Mouse (Mus musculus): ENCODE results near the gene Gm17334. TPM values are rescaled to one million over a fixed set of nuclear protein-coding genes. Genes with fewer than 3 reads are reported as not detected.

Gene Gm17334
- polyA plus RNA-seq, 1 experiment from 2014 or later: 0.19 TPM

DNA sequence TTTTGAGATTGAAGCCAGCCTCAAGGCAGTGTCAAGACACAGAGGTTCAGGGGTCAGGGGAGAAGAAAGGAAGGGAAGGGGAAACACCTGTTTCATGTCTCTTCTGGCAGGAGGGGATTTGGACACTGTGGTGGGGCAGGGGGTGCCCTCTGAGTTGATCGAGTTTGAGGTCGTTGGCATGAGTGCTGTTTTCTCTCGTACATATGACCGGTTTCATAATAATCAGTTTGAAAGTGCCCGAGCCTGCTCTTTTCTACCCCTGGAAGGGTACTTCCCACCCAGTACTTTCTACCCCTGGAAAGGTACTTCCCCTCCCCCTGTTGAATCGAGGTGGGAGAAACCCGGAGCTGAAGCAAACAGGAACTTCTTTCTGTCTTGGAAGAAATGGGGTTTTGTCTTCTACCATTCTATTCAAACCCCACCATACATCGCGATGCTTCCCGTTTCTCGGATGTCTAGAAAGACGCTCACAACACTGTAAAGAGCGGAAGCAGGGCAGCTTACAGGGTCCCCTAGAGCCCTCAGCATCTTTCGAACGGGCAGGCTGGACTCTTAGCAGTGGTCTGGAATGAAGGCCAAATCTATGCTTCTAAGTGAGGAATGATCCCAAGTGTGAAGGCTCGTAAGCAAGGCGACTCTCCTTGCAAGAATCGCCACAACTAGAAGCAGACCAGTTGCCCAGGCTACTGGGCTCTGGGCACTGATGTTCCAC is 37.9 kb downstream of the Gm17334 start:
- no peak for ATAC-seq (ENCODE audit: low read depth)
- Histone ChIP-seq H3K4me2 (ENCODE audit: low read depth, low read length) (0 out of 2 replicates have a peak overlapping the region, but pooled peaks have one; percentile 34), H3K9ac (ENCODE audit: low read depth, low read length) (no peak overlapping the region), H3K4me1 (ENCODE audit: control insufficient read depth, low read depth, low read length) (no peaks in the 10 kb centered on the region), H3K27me3 (ENCODE audit: control insufficient read depth, insufficient read depth, low read depth, low read length) (no peaks in the 10 kb centered on the region), H3K4me3 (ENCODE audit: low read depth, low read length) (no peak overlapping the region), H3K36me3 (ENCODE audit: control insufficient read depth, insufficient read depth) (no peaks in the 10 kb centered on the region), H3K9me3 (replicated peaks; ENCODE audit: control insufficient read depth, low read length) (no peaks in the 10 kb centered on the region), H3K27ac (ENCODE audit: low read length) (no peak overlapping the region)
- WGBS (ENCODE audit: insufficient replicate concordance): 48% methylated on average over 18 of the region's 18 CpGs

DNA sequence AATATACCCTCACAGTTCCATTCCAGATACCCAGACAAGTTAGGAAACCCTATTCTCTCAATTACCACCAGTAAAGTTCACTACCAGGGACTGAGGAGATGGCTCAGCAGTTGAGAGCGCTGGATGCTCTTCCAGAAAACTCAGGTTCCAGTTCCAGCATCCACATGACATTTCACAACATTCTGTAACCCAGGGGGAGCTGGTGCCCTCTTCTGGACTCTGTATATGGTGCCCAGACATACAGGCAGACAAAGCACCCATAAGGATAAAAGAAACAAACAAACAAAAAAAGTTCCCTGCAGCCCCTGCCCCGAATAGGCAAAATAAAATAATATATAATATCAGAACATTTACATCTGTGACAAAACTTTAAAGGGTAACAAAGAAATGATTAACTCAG is 38.6 kb downstream of the Gm17334 start:
- ATAC-seq (ENCODE audit: low read depth): no peak
- WGBS (ENCODE audit: insufficient replicate concordance): 58% methylated on average over 2 of the region's 2 CpGs
- no peak overlapping the region for H3K4me3 ChIP-seq (ENCODE audit: low read depth, low read length)
- H3K36me3 ChIP-seq (ENCODE audit: control insufficient read depth, insufficient read depth): no peaks in the 10 kb centered on the region
- no peaks in the 10 kb centered on the region for H3K4me1 ChIP-seq (ENCODE audit: control insufficient read depth, low read depth, low read length)
- no peaks in the 10 kb centered on the region for H3K9me3 ChIP-seq (replicated peaks; ENCODE audit: control insufficient read depth, low read length)
- no peak overlapping the region for H3K27ac ChIP-seq (ENCODE audit: low read length)
- no peak overlapping the region for H3K4me2 ChIP-seq (ENCODE audit: low read depth, low read length)
- H3K27me3 ChIP-seq (ENCODE audit: control insufficient read depth, insufficient read depth, low read depth, low read length): no peaks in the 10 kb centered on the region
- no peak overlapping the region for H3K9ac ChIP-seq (ENCODE audit: low read depth, low read length)

DNA sequence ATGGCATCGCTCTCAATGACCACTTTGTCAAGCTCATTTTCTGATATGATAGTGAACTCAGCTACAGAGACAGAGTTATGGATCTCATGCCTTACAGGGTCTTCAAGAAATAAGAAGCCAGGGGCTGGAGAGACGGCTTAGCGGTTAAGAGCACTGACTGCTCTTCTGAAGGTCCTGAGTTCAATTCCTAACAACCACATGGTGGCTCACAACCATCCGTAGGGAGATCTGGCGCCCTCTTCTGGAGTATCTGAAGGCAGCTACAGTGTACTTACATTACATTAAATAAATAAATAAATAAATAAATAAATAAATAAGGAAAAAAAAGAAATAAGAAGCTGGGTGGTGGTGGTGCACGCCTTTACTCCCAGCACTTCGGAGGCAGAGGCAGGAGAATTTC is 39.2 kb downstream of the Gm17334 start:
- Histone ChIP-seq H3K4me1 (ENCODE audit: control insufficient read depth, low read depth, low read length) (no peaks in the 10 kb centered on the region), H3K27ac (ENCODE audit: low read length) (no peak overlapping the region), H3K9ac (ENCODE audit: low read depth, low read length) (no peak overlapping the region), H3K4me2 (ENCODE audit: low read depth, low read length) (no peak overlapping the region), H3K27me3 (ENCODE audit: control insufficient read depth, insufficient read depth, low read depth, low read length) (no peaks in the 10 kb centered on the region), H3K36me3 (ENCODE audit: control insufficient read depth, insufficient read depth) (no peaks in the 10 kb centered on the region), H3K4me3 (ENCODE audit: low read depth, low read length) (no peak overlapping the region), H3K9me3 (replicated peaks; ENCODE audit: control insufficient read depth, low read length) (no peaks in the 10 kb centered on the region)
- WGBS (ENCODE audit: insufficient replicate concordance): 76% methylated on average over 7 of the region's 7 CpGs
- no peak for ATAC-seq (ENCODE audit: low read depth)

DNA sequence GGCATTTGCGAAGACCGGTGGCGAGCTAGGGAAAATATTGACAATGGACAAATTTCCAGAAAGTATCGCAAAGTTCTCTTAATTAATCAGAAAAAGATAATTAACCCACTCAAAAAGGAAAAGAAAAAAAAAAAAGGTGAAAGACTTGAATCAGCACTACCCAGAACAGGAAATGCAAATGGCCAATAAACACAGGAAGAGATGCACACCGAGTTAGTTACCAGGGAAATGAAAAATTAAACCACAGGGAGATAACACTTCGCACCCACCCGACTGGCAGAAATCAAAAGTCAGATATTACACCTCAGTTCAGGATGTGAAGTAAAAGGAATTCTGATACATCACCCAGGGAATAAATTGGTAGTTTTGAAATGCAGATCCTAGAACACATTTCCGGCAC is 40.7 kb downstream of the Gm17334 start:
- 48% methylated on average over 8 of the region's 8 CpGs for WGBS (ENCODE audit: insufficient replicate concordance)

DNA sequence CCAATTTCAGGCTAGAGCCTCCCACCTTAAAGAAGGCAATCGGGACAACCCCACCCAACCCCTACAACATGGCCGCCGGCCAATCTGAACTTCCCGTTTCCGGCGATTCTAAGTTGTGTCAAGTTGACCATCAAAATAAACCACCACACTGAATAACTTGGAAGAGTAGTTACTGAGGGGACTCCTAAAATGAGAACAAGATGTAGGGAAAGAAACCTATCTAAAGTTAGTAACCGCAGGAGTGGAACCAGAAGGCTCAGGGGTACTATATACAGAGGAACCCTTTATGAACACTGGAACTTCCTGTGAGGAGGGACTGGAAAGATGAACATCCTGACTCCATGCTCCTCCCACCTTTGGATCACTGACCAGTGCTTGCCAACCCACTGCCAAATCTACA is 41.5 kb downstream of the Gm17334 start:
- no peak overlapping the region for H3K9ac ChIP-seq (ENCODE audit: low read depth, low read length)
- H3K36me3 ChIP-seq (ENCODE audit: control insufficient read depth, insufficient read depth): no peaks in the 10 kb centered on the region

More for the DNA sequence above, 40.7 kb downstream of the Gm17334 start:
- Histone ChIP-seq H3K36me3 (ENCODE audit: control insufficient read depth, insufficient read depth) (no peaks in the 10 kb centered on the region), H3K4me2 (ENCODE audit: low read depth, low read length) (no peak overlapping the region), H3K9me3 (replicated peaks; ENCODE audit: control insufficient read depth, low read length) (no peaks in the 10 kb centered on the region), H3K27ac (ENCODE audit: low read length) (no peak overlapping the region), H3K4me3 (ENCODE audit: low read depth, low read length) (no peak overlapping the region), H3K9ac (ENCODE audit: low read depth, low read length) (no peak overlapping the region), H3K27me3 (ENCODE audit: control insufficient read depth, insufficient read depth, low read depth, low read length) (no peaks in the 10 kb centered on the region), H3K4me1 (ENCODE audit: control insufficient read depth, low read depth, low read length) (no peaks in the 10 kb centered on the region)
- ATAC-seq (ENCODE audit: low read depth): no peak

More for the DNA sequence above, 41.5 kb downstream of the Gm17334 start:
- H3K4me2 ChIP-seq (ENCODE audit: low read depth, low read length): no peak overlapping the region
- H3K9me3 ChIP-seq (replicated peaks; ENCODE audit: control insufficient read depth, low read length): no peaks in the 10 kb centered on the region
- no peaks in the 10 kb centered on the region for H3K27me3 ChIP-seq (ENCODE audit: control insufficient read depth, insufficient read depth, low read depth, low read length)
- 80% methylated on average over 7 of the region's 7 CpGs for WGBS (ENCODE audit: insufficient replicate concordance)
- H3K27ac ChIP-seq (ENCODE audit: low read length): no peak overlapping the region
- ATAC-seq (ENCODE audit: low read depth): no peak
- no peak overlapping the region for H3K4me3 ChIP-seq (ENCODE audit: low read depth, low read length)
- no peaks in the 10 kb centered on the region for H3K4me1 ChIP-seq (ENCODE audit: control insufficient read depth, low read depth, low read length)

Small RNAs within 50 kb of the gene (microRNA-seq; reads per million reads assigned to microRNA genes)
- not detected for gene Mir7671

Other genes with a start within 250 kb of the Gm17334 start
- gene Kif3a, start 205.8 kb downstream of the Gm17334 start, polyA plus RNA-seq (2015; fragmentation: Nextera tagmentation; extraction: Ambion mirVana): 7.4 and 9.7 TPM in 2 replicates
- gene Il4, start 154.5 kb downstream of the Gm17334 start, polyA plus RNA-seq (2015; fragmentation: Nextera tagmentation; extraction: Ambion mirVana): 0.20 and 0.27 TPM in 2 replicates
- not detected in 2 replicates for gene Il13, start 138.5 kb downstream of the Gm17334 start, polyA plus RNA-seq (2015; fragmentation: Nextera tagmentation; extraction: Ambion mirVana)
- 12.4 and 12.9 TPM in 2 replicates for gene Rad50, start 65.9 kb downstream of the Gm17334 start, polyA plus RNA-seq (2015; fragmentation: Nextera tagmentation; extraction: Ambion mirVana)
- not detected in 2 replicates for gene Il5, start 52.4 kb downstream of the Gm17334 start, polyA plus RNA-seq (2015; fragmentation: Nextera tagmentation; extraction: Ambion mirVana)
- 14.8 and 17.7 TPM in 2 replicates for gene Irf1, start 3.2 kb downstream of the Gm17334 start, polyA plus RNA-seq (2015; fragmentation: Nextera tagmentation; extraction: Ambion mirVana)
- 0.08 and 0.44 TPM in 2 replicates for gene Gm12216, start 86.1 kb upstream of the Gm17334 start, polyA plus RNA-seq (2015; fragmentation: Nextera tagmentation; extraction: Ambion mirVana)
- gene Slc22a5, start 118.5 kb upstream of the Gm17334 start, polyA plus RNA-seq (2015; fragmentation: Nextera tagmentation; extraction: Ambion mirVana): 2.4 and 2.6 TPM in 2 replicates
- 0.92 and 1.2 TPM in 2 replicates for gene Slc22a21, start 207.1 kb upstream of the Gm17334 start, polyA plus RNA-seq (2015; fragmentation: Nextera tagmentation; extraction: Ambion mirVana)

All from liver, embryonic 16.5 days (tissue).